14 mouse cellular contexts compared by ENCODE assay signal in the genomic region with DNA sequence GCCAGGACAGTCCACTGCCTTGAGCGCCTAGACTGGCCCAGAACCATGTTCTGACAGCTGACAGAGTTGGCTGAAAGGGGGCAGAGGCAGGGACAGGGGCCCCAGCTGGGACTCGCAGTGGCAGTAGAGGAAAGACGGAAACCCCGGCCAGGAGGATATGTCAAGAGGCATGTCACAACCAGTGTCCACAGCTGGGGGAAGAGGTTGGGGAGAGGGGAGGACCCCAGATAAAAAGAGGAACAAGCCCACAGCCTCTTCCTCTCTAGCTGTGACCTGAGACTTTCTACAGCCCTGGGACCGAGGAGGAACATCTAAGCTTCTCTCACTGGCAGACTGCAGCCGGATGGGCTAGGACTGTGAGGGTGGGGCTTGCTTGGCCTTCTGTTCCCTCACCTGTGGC. TPM values are rescaled to one million over a fixed set of nuclear protein-coding genes. Genes with fewer than 3 reads are reported as not detected.
A peak's percentile ranks its signal among the peaks of the same experiment; 100 is the strongest.
DNase-seq lines count a peak whose midpoint lies in the region; ATAC-seq and TF ChIP-seq lines count a peak whose summit lies in the region.
"Had no signal": no experiment of that assay in that cellular context is flagged by ENCODE, and none has a peak within 500 bp of the region (broad histone marks: within the 10 kb centered on the region; RNA-seq: fewer than 3 reads in every experiment).

No protein-coding gene starts in this region.

- H3K9me3 ChIP-seq in forebrain, embryonic 11.5 days (ENCODE audit: control insufficient read depth, low read length), result no peaks in the 10 kb centered on the region
- H3K9me3 ChIP-seq in hindbrain, embryonic 11.5 days (ENCODE audit: control insufficient read depth, low read length), result no peaks in the 10 kb centered on the region
- H3K9me3 ChIP-seq in stomach, postnatal 0 days (ENCODE audit: control insufficient read depth, low read length), result no peaks in the 10 kb centered on the region
- H3K9me3 ChIP-seq: hindbrain, embryonic 12.5 days; limb, embryonic 12.5 days; midbrain, embryonic 15.5 days had no signal

- H3K4me3 ChIP-seq in macrophage (ENCODE audit: inconsistent target), result no peak overlapping the region
- no peak overlapping the region for H3K4me3 ChIP-seq in forebrain, embryonic 11.5 days (ENCODE audit: low read depth, low read length)
- H3K4me3 ChIP-seq in hindbrain, embryonic 11.5 days (ENCODE audit: low read depth, low read length), result no peak overlapping the region
- no peak overlapping the region for H3K4me3 ChIP-seq in stomach, postnatal 0 days (ENCODE audit: low read depth, low read length)
- H3K4me3 ChIP-seq: heart, adult 2 months; hindbrain, embryonic 12.5 days; limb, embryonic 12.5 days; midbrain, embryonic 15.5 days had no signal

- H3K27ac ChIP-seq in macrophage, result peak overlapping the region; percentile 65
- no peak overlapping the region for H3K27ac ChIP-seq in forebrain, embryonic 11.5 days (ENCODE audit: low read depth, low read length)
- no peak overlapping the region for H3K27ac ChIP-seq in hindbrain, embryonic 11.5 days (ENCODE audit: low read depth, low read length)
- H3K27ac ChIP-seq in stomach, postnatal 0 days (replicated peaks), result no peak overlapping the region
- H3K27ac ChIP-seq: heart, adult 2 months; hindbrain, embryonic 12.5 days; limb, embryonic 12.5 days; midbrain, embryonic 15.5 days had no signal

- WGBS in macrophage (ENCODE audit: missing documents), result 1% methylated on average over 6 of the region's 6 CpGs
- 93% methylated on average over 6 of the region's 6 CpGs for WGBS in forebrain, embryonic 11.5 days
- 85% methylated on average over 6 of the region's 6 CpGs for WGBS in hindbrain, embryonic 11.5 days
- WGBS in stomach, postnatal 0 days, result 69% methylated on average over 6 of the region's 6 CpGs

- H3K27me3 ChIP-seq in forebrain, embryonic 11.5 days (ENCODE audit: control insufficient read depth, insufficient read depth, low read length), result no peaks in the 10 kb centered on the region
- H3K27me3 ChIP-seq in hindbrain, embryonic 11.5 days (ENCODE audit: control insufficient read depth, insufficient read depth, low read length), result no peaks in the 10 kb centered on the region
- no peaks in the 10 kb centered on the region for H3K27me3 ChIP-seq in stomach, postnatal 0 days (ENCODE audit: control insufficient read depth, insufficient read depth, low read length)
- H3K27me3 ChIP-seq: hindbrain, embryonic 12.5 days; limb, embryonic 12.5 days; midbrain, embryonic 15.5 days had no signal

- peak; percentile 93 to 95 for ATAC-seq in hematopoietic stem cell, adult 5-6 weeks (replicated peaks in 1 of 2; ENCODE audit: insufficient read depth in 1 of 2, low FRiP score in 2 of 2, low TSS enrichment in 1 of 2, low read depth in 1 of 2, poor library complexity in 2 of 2, severe bottlenecking in 2 of 2)
- ATAC-seq in forebrain, embryonic 11.5 days (replicated peaks; ENCODE audit: low FRiP score), result no peak
- no peak for ATAC-seq in hindbrain, embryonic 11.5 days (ENCODE audit: low FRiP score)
- ATAC-seq in stomach, postnatal 0 days (ENCODE audit: low FRiP score, low TSS enrichment), result no peak
- ATAC-seq: forebrain, postnatal 0 days; midbrain, embryonic 15.5 days had no signal

- H3K4me2 ChIP-seq in forebrain, embryonic 11.5 days (ENCODE audit: low read depth, low read length, severe bottlenecking), result no peak overlapping the region
- no peak overlapping the region for H3K4me2 ChIP-seq in hindbrain, embryonic 11.5 days (replicated peaks; ENCODE audit: low read depth, low read length)
- H3K4me2 ChIP-seq in stomach, postnatal 0 days (replicated peaks; ENCODE audit: low read depth), result no peak overlapping the region
- H3K4me2 ChIP-seq: hindbrain, embryonic 12.5 days; limb, embryonic 12.5 days; midbrain, embryonic 15.5 days had no signal

- DNase-seq in adrenal gland, adult 2 months, result peak; percentile 21
- DNase-seq in adrenal gland, postnatal 10 days, result no peak
- DNase-seq in 416B (ENCODE audit: low read depth), result peak; percentile 87
- DNase-seq in forebrain, embryonic 11.5 days (ENCODE audit: low spot score), result no peak
- no peak for DNase-seq in hindbrain, embryonic 11.5 days (ENCODE audit: low spot score)
- no peak for DNase-seq in stomach, postnatal 0 days (ENCODE audit: low spot score)
- DNase-seq: forebrain, postnatal 0 days; kidney, adult 11 months had no signal

- no peaks in the 10 kb centered on the region for H3K4me1 ChIP-seq in forebrain, embryonic 11.5 days (replicated peaks; ENCODE audit: control insufficient read depth, insufficient read depth, low read length)
- H3K4me1 ChIP-seq in hindbrain, embryonic 11.5 days (replicated peaks; ENCODE audit: control insufficient read depth, insufficient read depth, low read length), result no peaks in the 10 kb centered on the region
- no peaks in the 10 kb centered on the region for H3K4me1 ChIP-seq in stomach, postnatal 0 days (replicated peaks; ENCODE audit: control insufficient read depth, insufficient read depth)
- H3K4me1 ChIP-seq: midbrain, embryonic 15.5 days had no signal

- H3K36me3 ChIP-seq in macrophage (ENCODE audit: inconsistent target), result peaks cover 53% of the 10 kb centered on the region
- no peaks in the 10 kb centered on the region; the same call in 1 of the 2 replicates for H3K36me3 ChIP-seq in forebrain, embryonic 11.5 days (ENCODE audit: control insufficient read depth, insufficient read depth, low read length)
- H3K36me3 ChIP-seq in hindbrain, embryonic 11.5 days (ENCODE audit: control insufficient read depth, insufficient read depth, low read length), result peaks cover 3% of the 10 kb centered on the region
- H3K36me3 ChIP-seq in stomach, postnatal 0 days (ENCODE audit: control insufficient read depth, insufficient read depth, low read length), result peaks cover 27% of the 10 kb centered on the region

- TF ChIP-seq EP300 in stomach, postnatal 0 days (optimal IDR thresholded peaks at IDR 0.05), result no peak

- H3K79me2 ChIP-seq in macrophage (ENCODE audit: inconsistent target), result peaks cover 19% of the 10 kb centered on the region

- no peak overlapping the region for H3K9ac ChIP-seq in forebrain, embryonic 11.5 days (ENCODE audit: low read length)
- no peak overlapping the region for H3K9ac ChIP-seq in hindbrain, embryonic 11.5 days (ENCODE audit: low read depth, low read length)
- no peak overlapping the region for H3K9ac ChIP-seq in stomach, postnatal 0 days (ENCODE audit: low read length)
- H3K9ac ChIP-seq: forebrain, postnatal 0 days; hindbrain, embryonic 12.5 days; limb, embryonic 12.5 days; midbrain, embryonic 15.5 days had no signal

- no peak for TF ChIP-seq CTCF in stomach, postnatal 0 days (IDR thresholded peaks at IDR 0.05; ENCODE audit: low read depth)

RNA-seq across cellular contexts. Expression of gene Sgsm3, which starts 43.8 kb away (rescaled TPM):
- total RNA-seq in adrenal gland, adult 2 months (2021), result 10 to 100 TPM; 18.9 to 24.2 TPM
- 17.6 and 27.3 TPM in 2 replicates for polyA plus RNA-seq in adrenal gland, adult 2 months (2012; rRNA removed)
- total RNA-seq in adrenal gland, postnatal 10 days (2021), result 10 to 100 TPM; 15.2 to 20.7 TPM
- 21.7 and 39.5 TPM in 2 replicates for total RNA-seq in hematopoietic stem cell, adult 5-6 weeks (2017)
- total RNA-seq in macrophage (2018; cell fraction: chromatin; rRNA removed), result 10 to 100 TPM in 22 of 26 experiments, 1 to 10 TPM in 4; 1.7 to 51.6 (median 21.5) TPM
- 10 to 100 TPM in 3 of 26 experiments, 1 to 10 TPM in 23; 3.6 to 13.7 (median 7.7) TPM for total RNA-seq in macrophage (2018; cell fraction: cytosol; rRNA removed)
- 10 to 100 TPM in 18 of 26 experiments, 1 to 10 TPM in 8; 4.5 to 30.6 (median 12.9) TPM for total RNA-seq in macrophage (2018; cell fraction: nucleus; rRNA removed)
- polyA plus RNA-seq in macrophage (2018), result 7.2 to 11.6 TPM (median 10.3 TPM) in 3 replicates
- 27.2 and 31.1 TPM in 2 replicates for polyA plus RNA-seq in forebrain, embryonic 11.5 days (2014; fragmentation: Nextera tagmentation; extraction: Ambion mirVana)
- polyA plus RNA-seq in hindbrain, embryonic 11.5 days (2014; fragmentation: Nextera tagmentation; extraction: Ambion mirVana), result 17.4 and 26.5 TPM in 2 replicates
- polyA plus RNA-seq in stomach, postnatal 0 days (2015; fragmentation: Nextera tagmentation; extraction: Ambion mirVana), result 44.8 and 49.4 TPM in 2 replicates

Comparison
In these comparisons a context has a peak if more than half of its experiments do, and no peak if none do; other contexts are left out.
1. DNase-seq: peak in adrenal gland, adult 2 months (single experiment) and 416B (single experiment); none in adrenal gland, postnatal 10 days (single experiment), forebrain, embryonic 11.5 days (single experiment), hindbrain, embryonic 11.5 days (single experiment) and stomach, postnatal 0 days (single experiment).
2. ATAC-seq: peak in hematopoietic stem cell, adult 5-6 weeks (2 of 2); none in forebrain, embryonic 11.5 days (single experiment), hindbrain, embryonic 11.5 days (single experiment) and stomach, postnatal 0 days (single experiment).